Mouse (Mus musculus): Measurements from ENCODE around the gene Mcm2. TPM values are rescaled to one million over a fixed set of nuclear protein-coding genes. Genes with fewer than 3 reads are reported as not detected.

Gene Mcm2
- total RNA-seq, 2 experiments from 2014 or later = 4.2 to 5.6 TPM

DNA sequence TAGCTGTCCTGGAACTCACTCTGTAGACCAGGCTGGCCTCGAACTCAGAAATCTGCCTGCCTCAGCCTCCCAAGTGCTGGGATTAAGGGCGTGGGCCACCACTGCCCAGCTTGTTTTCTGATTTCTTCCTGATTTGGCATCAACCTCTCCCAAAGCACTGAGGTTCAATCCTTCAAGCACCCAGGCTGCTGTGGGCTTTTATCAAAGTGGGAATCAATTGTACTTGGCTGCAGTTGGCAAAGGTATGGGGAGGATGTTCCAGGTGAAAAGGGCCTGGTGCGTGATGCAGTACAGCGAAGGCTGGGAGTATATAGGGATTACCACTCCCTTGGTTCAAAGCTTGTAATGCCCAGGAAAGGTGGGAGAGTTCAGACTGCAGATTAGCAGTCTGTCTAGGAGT, 506 bp upstream of the Mcm2 start:
- intact Hi-C loops (cut with DNase I) = no loop called here
- DNase-seq = no peak

DNA sequence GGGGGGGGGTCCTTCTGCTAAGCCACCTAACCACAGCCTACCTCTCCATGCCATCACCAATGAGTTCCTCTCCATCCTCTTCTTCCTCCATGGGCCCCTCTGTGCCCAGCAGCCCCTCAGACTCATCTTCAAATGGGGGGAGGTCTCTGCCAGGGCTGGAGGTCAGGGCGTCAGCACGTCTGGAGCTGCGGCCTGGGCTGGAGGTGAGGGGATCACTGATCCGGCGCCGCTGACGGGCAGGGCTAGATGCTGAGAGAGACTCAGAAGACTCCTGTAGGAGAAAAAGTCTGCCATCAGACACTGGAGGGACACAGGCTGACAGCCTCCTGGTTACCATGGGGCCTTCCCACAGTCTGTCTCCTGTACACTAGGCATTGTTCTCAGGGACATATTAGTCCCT, 1.3 kb downstream of the Mcm2 start:
- intact Hi-C loops (cut with DNase I) = no loop called here
- no peak for DNase-seq

DNA sequence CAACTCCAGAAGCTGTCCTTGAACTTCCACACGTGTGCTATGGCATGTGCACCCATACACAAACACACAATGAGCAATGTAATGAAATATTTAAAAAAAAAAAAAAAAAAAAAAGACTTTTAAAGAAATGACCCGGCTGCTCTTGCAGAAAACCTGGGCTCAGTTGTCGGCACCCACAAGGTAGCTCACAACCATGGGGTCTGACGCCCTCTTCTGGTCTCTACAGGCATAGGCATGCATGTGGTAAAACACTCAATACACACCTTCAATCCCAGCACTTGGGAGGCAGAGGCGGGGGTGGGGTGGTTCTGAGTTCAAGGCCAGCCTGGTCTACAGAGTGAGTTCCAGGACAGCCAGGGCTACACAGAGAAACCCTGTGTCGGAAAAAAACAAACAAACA, 2.6 kb downstream of the Mcm2 start:
- intact Hi-C loops (cut with DNase I) = no loop called here
- no peak for DNase-seq

DNA sequence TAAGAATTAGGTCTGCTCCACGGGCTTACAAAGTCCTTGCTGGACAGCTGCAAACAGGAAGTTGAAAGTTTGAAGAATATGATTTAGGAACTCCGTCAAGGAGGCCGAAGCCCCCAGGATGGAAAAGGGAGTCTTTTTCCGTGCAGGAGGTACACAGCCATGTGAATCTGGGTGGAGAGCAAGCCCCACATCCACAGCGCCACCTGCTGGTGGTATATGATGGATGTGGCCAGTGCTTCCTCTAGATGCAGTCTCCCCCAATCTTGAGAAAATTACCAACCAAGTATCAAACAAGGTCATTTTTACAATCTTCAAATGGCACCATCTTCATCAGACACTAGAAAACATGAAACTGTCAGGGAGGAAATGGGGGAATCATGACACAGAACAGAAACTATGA, 5.0 kb downstream of the Mcm2 start:
- peak in 1 of 2 experiments; percentile 52 for DNase-seq
- intact Hi-C loops (cut with DNase I) = loop anchor here (5.0 kb wide), 2 partner anchors 36 to 346 kb away; no protein-coding TSS in a partner anchor

DNA sequence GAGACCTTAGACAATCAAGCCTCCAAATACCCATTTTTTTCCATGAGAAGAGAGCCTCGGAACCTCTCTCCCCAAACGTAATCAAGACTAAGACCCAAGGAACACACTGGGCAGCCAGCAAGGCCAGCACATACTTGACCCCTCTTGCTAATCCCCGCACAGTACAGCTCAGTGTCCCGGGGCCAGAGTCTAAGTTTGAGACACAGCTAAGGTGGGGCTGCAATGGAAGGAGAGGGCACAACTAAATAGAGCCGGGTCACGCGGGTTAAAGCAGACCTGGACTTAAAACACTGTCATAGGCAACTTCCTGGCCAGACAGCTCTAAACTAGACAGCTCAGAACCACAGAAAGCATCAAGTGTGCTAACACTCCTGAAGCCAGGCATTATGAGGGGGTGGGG, 7.7 kb downstream of the Mcm2 start:
- intact Hi-C loops (cut with DNase I) = loop anchor here (5.0 kb wide), 2 partner anchors 34 to 344 kb away; no protein-coding TSS in a partner anchor
- no peak for DNase-seq

DNA sequence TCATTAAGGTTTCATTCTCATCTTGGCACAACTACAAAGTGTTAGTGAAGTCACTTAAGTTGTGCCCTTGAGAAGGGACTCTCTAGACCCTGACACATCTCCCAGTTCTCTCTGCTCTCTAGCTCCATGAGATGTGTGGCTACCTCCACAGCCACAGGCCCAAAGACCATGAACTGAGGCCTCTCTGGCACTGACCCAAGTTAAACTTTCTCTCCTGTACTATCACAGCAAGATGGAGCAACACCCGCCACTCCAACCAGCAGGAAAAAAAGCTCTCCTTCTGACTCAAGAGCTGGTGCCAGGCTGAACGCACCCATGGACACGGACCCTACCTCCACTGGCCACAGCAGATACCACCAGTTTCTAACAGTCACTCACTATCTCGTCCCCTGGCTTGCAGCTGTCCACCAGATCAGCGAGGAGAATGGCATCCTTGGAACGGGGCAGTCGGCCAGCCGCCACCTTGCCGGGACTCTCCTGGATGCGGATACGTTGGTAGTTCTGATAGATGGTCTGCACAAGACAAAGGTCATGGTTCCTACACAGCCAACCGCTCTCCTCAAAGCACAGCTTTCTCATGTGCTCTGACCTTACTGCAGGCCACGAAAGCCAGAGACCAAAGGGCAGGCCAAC, 9.1 kb downstream of the Mcm2 start:
- intact Hi-C loops (cut with DNase I) = loop anchor here (5.0 kb wide), 2 partner anchors 32 to 342 kb away; no protein-coding TSS in a partner anchor
- no peak for DNase-seq

DNA sequence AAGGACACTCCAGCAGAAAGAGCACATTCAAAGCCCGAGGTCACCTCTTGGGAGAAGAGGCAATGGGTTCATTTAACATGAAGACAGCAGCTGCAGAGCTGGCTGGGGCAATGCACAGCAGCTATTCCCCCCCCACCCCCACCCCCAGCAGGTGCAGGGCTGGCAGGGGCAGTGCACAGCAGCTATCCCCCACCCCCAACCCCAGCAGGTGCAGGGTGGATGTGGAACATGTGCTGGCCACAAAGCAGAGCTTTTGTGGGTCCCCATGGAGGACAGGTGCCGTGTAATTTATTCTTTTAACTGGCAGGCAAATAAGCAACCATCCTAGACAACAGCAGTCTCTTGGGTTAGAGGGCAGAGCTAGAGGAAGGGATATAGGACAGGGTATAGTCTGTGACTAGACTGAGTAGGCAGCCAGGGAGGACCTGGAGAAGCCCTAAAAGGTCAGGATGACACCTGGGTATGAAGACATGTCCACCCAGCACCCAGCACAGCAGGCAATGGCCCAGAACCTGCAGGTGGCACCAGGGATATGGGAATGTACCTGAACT, 12.1 kb downstream of the Mcm2 start:
- intact Hi-C loops (cut with DNase I) = no loop called here
- DNase-seq = no peak

DNA sequence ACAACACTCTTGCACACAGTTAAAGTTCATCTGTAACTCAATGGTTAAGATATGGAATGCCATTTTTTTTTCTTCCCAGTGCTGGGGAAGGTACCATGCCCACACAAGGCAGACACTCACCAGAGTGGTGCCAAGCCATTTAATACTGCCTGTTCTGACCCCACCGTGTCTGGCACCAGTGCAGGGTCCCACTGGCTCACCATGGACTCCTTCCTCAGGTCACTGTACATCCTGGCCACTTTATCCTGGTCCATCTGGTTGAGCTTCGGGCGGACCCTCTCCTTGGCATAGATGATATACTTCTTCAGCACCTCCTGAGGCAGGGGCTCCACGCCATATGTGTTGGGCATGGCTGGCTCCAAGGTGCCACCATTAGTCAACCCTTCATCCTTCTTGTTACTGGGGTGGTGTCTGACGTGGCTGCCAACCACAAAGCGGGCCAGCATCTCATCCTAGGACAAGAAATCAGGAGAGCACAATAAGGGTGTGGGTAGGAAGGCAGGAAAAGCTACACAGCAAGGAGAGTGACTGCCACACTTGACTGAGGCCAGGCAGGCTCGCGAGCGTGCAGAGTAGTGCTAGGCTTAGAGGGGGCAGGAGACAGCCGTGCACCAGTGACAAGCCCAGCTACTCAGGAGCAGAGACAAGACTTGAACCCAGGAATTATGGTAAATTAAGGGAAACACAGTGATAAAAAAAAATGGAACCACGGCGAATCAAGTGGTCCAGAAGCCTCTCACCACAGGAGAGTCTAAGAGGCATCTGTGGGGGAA, 12.8 kb downstream of the Mcm2 start:
- DNase-seq = no peak
- intact Hi-C loops (cut with DNase I) = no loop called here

DNA sequence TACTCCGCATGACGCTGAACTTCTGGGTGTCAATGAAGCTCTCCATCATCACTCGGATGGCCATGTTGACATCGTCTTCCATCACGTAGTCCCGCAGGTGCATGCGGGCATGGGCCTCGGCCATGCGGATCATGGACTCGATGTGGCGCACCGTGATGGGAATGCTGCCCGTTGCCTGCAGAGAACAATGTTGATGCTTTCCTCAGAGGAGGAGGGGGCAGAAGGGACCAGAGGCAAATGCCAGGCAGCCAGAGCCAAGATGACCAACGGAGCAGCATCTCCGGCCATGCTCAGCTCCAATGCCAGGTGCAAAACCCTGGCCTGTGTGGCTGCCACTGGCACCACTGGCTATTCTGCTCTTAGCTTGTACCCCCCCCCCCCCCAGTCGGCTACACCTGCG, 13.9 kb downstream of the Mcm2 start:
- intact Hi-C loops (cut with DNase I) = no loop called here
- DNase-seq = no peak

DNA sequence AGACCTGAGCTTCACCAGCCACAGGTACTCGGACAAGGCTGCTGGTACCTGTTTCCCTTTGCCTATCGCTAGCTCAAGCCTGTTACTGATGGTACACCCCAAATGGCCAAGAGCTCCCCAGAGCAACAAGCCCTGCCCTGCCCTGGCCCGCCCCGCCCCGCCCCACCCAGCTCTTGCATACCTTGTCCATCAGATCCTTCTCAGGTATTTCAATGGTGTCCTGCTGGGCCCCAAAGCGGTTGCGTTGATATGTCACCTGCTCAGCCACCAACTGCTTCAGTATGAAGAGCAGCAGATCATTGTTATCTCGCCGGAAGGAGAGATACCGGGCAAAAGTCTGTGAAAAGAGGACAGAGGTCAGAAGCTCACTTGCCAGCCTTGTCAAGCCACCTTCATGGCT, 14.4 kb downstream of the Mcm2 start:
- DNase-seq = no peak
- intact Hi-C loops (cut with DNase I) = no loop called here

DNA sequence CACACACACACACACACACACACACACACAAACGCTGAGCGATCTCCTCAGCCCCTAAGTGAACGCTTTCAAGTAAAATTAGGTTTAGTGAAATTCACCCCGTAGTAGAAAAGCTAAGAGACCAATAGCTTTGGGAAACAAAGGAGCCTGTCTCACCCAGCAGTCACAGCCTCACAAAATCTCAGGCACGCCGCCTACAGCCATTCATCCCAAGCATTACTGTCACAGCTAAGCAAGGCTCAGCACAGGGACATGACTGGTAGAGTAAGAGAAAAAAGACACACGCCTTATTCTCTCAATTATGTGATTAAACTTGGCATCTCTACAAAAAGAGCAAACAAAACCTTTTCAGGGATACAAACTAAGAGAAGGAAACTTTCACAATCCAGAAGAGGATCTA, 17.2 kb downstream of the Mcm2 start:
- DNase-seq = no peak
- intact Hi-C loops (cut with DNase I) = no loop called here

DNA sequence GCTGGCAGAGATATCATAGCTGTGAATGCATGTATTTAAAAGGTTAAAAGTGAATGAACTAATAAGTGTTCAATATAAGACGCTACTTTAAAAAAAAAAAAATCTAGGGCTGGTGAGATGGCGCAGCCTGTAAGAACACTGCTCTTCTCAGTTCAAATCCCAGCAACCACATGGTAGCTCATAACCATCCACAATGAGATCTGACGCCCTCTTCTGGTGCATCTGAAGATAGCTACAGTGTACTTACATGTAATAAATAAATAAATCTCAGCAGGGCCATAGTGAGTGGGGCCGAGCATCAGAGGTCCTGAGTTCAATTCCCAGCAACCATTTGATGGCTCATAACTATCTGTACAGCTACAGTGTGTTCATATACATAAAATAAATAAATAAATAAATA, 19.1 kb downstream of the Mcm2 start:
- DNase-seq = no peak
- intact Hi-C loops (cut with DNase I) = no loop called here

DNA sequence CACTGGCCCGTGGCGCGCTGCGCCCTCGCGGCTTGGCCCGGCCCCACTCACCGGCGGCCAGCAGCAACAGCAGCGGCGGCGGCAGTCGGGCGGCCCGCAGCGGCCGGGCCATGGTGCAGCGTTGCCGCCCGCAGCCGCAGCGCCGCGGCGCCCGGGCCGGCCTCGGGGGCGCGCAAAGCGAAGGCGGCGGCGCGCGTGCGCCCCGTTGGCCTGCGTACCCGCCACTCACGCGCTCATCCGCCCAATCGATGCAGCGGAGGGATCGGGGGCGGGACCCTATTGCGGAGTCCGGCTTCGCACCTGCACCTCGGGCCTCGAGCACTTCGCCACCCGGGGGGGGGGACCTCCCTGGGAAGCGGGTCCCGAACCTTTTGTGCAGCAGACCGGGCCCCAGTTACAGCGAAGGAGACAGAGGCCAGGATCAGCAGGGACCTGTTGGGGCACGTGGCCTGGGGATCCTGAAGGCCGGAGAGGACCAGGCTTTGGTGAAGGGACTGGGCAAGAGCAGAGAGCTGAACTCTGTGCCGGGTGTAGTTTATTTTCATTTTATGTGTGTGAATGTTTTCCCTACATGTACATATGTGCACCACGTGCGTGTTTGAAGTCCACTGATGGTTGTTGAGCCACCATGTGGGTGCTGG, 23.6 kb downstream of the Mcm2 start, which contains the start of gene Podxl2:
TSS of gene Podxl2 (minus strand) at position 177 of the 641 bp plus-strand sequence.
- DNase-seq = peak; percentile 64 to 70
- intact Hi-C loops (cut with DNase I) = no loop called here

DNA sequence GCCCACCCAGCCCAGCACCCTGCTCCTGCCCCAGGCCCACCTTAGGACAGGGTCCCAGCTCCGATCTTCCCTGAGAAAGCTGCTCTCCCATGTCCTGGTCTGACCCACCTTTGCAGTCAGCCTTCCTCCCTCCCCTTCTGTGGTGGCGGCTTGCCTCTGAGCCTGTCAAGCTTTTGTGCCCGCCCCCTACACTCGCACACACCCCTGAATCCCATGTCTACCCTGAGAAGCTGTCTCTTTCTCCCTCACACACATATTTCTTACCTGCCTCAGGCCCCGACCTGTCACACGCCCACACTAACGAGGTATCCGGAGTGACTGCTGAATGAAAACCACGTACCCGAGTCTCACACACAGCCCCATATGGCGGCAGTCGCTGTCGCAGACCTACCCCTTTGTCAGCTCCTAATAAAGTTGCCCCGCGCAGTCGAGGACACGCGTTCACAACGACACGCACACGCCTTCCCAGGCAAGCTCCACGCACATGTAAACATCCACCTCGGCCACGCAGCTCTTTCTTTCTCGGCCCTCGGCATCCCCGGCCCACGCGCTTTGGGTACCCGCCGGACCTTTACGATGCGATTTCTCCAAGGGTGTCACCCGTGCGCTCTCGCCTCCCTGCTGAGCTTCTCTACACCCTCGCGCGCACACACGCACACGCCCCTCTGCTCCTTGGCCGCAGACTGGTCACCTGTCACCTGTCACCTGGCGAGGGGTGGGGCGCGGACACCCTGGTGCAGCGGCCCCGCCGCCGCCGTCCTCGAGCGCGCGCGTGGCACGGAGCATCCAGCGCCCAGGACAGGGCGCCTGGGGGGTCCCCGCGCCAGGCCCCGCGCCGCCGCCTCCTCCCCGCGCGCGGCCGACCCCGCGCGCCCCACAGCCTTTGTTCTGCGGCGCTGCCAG, 24.4 kb downstream of the Mcm2 start:
- intact Hi-C loops (cut with DNase I) = no loop called here
- DNase-seq = no peak

DNA sequence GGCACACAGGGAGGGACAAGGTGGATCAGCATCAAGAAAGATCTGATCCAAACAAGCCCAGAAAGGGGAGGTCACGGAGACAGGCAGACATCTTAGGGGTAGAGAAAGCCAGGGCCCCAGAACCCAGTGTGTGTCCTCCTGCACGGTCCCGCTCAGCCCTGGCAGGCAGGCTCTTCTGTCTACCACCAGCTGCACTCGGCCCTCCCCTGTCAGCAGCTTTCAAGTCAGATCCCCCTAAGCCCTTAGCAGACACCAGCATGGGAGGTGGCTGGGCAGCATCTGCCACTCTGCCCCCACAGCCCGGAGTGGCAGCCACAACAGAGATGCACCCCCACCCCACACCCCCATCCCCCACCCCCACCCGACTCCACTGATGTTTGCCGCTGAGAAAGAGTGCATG, 25.8 kb downstream of the Mcm2 start:
- intact Hi-C loops (cut with DNase I) = no loop called here

DNA sequence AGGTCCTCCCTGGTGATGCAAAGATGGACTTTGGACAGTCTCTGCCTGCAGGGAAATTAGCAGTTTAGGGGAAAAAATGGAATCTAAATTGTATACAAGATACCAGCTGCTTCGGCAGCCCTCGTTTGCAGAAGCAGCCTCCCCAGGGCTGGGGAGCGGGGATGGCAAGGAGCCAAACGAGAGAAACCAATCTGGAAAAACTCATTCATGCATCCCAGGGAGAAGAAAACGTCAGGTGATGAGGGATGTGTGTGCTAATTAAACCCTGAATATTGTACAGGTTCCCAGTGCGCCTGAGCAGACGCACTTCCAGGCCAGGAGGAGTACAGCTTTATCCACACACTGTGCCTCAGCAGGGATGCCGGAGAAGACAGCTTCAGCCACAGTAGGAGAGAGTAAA, 27.0 kb downstream of the Mcm2 start:
- intact Hi-C loops (cut with DNase I) = no loop called here
- DNase-seq = no peak

More for the DNA sequence above, 25.8 kb downstream of the Mcm2 start:
- no peak for DNase-seq

DNA sequence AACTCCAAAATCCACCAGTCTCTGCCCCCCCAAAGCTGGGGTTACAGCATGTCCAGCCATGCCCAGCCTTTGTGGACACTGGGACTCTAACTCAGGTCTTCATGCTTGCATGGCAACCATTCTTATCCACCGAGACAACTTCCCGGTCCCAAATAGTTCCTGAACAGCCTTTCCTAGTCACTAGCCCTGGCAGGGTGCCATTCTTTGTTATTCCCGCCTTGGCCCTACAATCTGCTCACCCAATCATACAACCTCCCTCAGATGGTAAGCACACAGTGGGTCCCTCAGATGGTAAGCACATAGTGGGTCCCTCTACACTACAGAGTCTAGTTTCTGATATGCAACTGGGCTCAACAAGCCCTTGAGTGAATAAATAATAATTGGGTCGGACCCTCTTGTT, 28.0 kb downstream of the Mcm2 start:
- intact Hi-C loops (cut with DNase I) = no loop called here
- DNase-seq = no peak

DNA sequence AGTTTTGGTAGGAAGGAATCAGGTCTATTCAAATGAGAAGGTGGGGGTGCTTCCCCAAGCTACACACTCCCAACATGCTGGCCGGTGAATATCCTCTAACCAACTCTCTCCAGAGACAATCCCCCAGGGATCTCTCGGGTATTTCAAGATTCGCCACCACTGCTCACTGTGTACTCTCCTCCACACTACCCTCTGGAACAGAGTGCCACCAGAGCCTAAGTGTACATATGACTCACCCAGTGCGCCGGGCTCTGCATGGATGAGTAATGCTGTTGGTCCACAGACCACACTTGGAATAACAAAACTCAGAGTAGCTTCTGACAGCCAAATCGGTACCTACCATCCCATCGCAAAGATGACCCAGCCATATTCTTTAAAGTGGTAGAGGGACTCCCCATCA, 29.1 kb downstream of the Mcm2 start:
- intact Hi-C loops (cut with DNase I) = no loop called here
- DNase-seq = no peak

DNA sequence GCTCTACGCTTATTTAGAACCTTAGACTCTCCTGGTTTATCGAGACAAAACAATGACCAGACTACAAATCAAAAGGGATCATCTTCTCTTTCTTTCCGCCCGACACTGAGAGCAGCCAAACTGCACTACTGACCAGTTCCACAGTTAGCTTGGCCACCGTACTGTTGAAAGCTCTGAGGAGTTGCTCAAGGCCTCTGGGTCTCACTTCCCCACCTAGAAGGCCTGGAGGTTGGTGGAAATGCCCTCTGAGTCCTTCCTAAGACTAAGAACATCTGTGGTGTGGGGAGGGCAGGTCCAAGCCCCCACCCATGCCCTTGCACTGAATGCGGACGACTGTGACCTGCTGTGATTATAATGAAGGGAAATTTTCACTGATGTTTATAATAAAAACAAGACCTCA, 32.9 kb downstream of the Mcm2 start:
- no peak for DNase-seq
- intact Hi-C loops (cut with DNase I) = no loop called here

DNA sequence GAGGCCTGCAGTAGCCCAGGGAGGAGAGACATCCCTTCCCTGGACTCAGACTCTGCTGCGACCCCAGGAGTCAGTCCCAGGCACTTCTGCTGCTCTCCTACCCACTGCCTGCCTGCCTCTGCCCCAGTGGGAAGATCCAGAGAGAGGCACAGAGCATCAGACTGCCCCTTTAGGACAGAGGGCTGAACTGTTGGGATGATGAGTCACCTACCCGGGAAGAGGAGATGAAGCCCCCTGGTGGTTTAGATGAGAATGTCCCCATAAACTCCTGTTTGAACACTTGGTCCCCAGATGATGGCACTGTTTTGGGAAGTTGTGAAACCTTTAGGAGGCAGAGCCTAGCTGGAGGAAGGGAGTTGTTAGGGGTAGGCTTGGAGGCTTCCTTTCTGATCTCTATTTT, 37.7 kb downstream of the Mcm2 start:
- DNase-seq = no peak
- intact Hi-C loops (cut with DNase I) = no loop called here
